Mouse (Mus musculus): ENCODE results near the gene Naif1. TPM values are rescaled to one million over a fixed set of nuclear protein-coding genes. Genes with fewer than 3 reads are reported as not detected.

Naif1 gene
- polyA plus RNA-seq (2012; rRNA removed; ENCODE audit: low replicate concordance): 5.9 and 6.3 TPM in 2 replicates

GRCm38 (mm10) chr2:32449761-32450754, at the start of gene Naif1:
Naif1 (plus strand) TSS chr2:32450457.

DNA sequence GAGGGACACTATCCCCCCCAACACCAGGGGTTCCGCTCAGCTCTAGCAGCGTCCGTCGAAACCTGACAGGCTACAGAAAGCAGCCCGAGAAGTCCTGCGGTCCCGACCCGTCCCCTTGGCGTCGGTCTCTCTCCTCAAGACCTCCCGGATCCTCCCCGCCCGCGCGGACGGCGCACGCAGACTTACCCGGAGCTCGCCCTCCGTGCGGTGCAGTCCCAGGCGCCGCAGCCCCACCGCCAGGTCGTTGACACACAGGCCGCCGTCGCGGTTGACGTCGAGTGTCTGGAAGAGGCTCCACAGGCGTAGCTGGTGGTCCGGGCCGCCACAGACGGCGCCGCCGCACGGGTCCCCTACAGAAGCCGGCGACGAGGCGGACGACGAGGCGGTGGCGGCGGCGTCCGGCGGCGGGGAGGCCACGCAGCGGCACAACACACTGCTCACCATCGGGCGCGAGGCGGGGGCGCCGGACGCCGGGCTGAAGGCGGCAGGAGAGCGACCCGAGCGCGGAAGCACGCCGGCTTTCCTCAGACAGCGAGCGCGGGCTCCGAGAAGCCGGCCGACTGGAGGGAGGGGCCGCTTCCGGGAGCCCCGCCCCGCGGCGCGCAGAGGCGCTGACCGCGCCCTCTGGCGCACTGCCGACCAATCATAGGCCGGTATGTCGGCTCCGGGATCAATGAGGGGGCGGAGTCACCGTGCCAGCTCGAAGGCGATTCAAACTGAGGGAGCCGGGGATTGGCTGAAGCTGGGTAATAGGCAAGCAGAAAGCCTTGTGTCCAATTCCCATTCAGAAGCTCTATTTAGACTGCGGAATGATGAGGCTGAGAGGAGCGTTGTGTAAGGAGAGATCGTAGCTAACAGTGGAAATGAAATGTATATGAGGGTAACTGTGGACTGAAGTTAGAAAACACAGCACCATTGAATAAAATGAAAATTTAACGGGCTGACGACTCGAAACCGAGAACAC, 906 bp downstream of the Naif1 start, which contains the start of gene Slc25a25:
TSS of gene Slc25a25 (minus strand) at position 565 of the 964 bp plus-strand sequence.

Other genes starting within 250 kb of the Naif1 start
- 45.0 and 55.0 TPM in 2 replicates for gene Pomt1, start 213.9 kb upstream of the Naif1 start, polyA plus RNA-seq (2012; rRNA removed; ENCODE audit: low replicate concordance)
- 196 and 244 TPM in 2 replicates for gene Uck1, start 190.3 kb upstream of the Naif1 start, polyA plus RNA-seq (2012; rRNA removed; ENCODE audit: low replicate concordance)
- gene Golga2, start 163.1 kb upstream of the Naif1 start, polyA plus RNA-seq (2012; rRNA removed; ENCODE audit: low replicate concordance): 43.3 and 44.0 TPM in 2 replicates
- gene Swi5, start 162.4 kb upstream of the Naif1 start, polyA plus RNA-seq (2012; rRNA removed; ENCODE audit: low replicate concordance): 284 and 294 TPM in 2 replicates
- 143 and 268 TPM in 2 replicates for gene Ciz1, start 98.1 kb upstream of the Naif1 start, polyA plus RNA-seq (2012; rRNA removed; ENCODE audit: low replicate concordance)
- gene Dnm1, start 97.1 kb upstream of the Naif1 start, polyA plus RNA-seq (2012; rRNA removed; ENCODE audit: low replicate concordance): 103 and 122 TPM in 2 replicates
- 234 and 382 TPM in 2 replicates for gene 1110008P14Rik, start 68.5 kb upstream of the Naif1 start, polyA plus RNA-seq (2012; rRNA removed; ENCODE audit: low replicate concordance)
- 10.4 and 44.7 TPM in 2 replicates for gene Lcn2, start 62.2 kb upstream of the Naif1 start, polyA plus RNA-seq (2012; rRNA removed; ENCODE audit: low replicate concordance)
- 66.6 and 71.5 TPM in 2 replicates for gene Ptges2, start 54.6 kb upstream of the Naif1 start, polyA plus RNA-seq (2012; rRNA removed; ENCODE audit: low replicate concordance)
- gene Slc25a25, start 988 bp downstream of the Naif1 start, polyA plus RNA-seq (2012; rRNA removed; ENCODE audit: low replicate concordance): 28.3 and 41.7 TPM in 2 replicates
- 12.0 and 27.3 TPM in 2 replicates for gene Fam102a, start 84.9 kb downstream of the Naif1 start, polyA plus RNA-seq (2012; rRNA removed; ENCODE audit: low replicate concordance)
- gene Dpm2, start 120.4 kb downstream of the Naif1 start, polyA plus RNA-seq (2012; rRNA removed; ENCODE audit: low replicate concordance): 162 and 185 TPM in 2 replicates
- gene Pip5kl1, start 124.3 kb downstream of the Naif1 start, polyA plus RNA-seq (2012; rRNA removed; ENCODE audit: low replicate concordance): not detected in 2 replicates
- gene 9430097D07Rik, start 125.2 kb downstream of the Naif1 start, polyA plus RNA-seq (2012; rRNA removed; ENCODE audit: low replicate concordance): not detected in 2 replicates
- gene St6galnac4, start 136.6 kb downstream of the Naif1 start, polyA plus RNA-seq (2012; rRNA removed; ENCODE audit: low replicate concordance): 22.6 and 43.4 TPM in 2 replicates
- gene St6galnac6, start 149.3 kb downstream of the Naif1 start, polyA plus RNA-seq (2012; rRNA removed; ENCODE audit: low replicate concordance): 50.7 and 103 TPM in 2 replicates
- 30.5 and 36.0 TPM in 2 replicates for gene Ak1, start 171.3 kb downstream of the Naif1 start, polyA plus RNA-seq (2012; rRNA removed; ENCODE audit: low replicate concordance)
- gene Eng, start 196.1 kb downstream of the Naif1 start, polyA plus RNA-seq (2012; rRNA removed; ENCODE audit: low replicate concordance): 204 and 298 TPM in 2 replicates